Mouse (Mus musculus): ENCODE results near the gene Auh.

Gene Auh

DNA sequence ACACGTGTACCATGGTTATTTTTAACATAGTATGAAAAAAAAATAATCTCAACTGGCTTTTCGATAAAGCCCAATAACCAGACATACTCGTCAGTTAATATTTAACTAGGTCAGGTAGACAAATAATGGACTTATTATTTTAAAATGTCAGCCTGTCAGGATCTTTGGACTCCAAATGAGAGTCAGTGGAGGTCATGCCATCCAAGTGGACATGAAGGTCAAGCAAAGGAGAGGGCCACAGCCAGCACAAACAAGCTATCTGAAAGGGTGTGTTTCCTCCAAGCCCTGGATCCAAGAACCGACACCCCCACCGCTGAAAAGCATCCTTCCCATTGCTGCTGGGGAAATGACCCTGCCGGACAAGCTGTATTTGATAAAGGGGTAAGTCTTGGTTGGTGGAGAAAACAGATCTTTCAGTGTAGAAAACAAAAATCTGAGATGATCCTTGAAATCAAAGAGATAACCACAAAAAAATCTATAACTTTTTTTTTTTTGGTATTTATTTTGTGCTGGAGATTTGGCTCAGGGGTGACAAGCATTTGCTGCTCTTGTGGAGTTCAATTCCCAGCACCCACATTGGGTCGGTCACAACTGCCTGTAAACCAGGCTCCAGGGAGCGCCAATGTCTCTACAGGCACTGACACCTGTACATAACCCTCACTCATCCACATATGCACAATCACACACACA lies 96.9 kb downstream of the Auh start:
- CTCF ChIA-PET: interaction anchor here (0.6 to 2.5 kb wide), 35 partner anchors 10 to 594 kb away, joined by 3 to 30 read pairs (median 4); no protein-coding TSS in a partner anchor
- POLR2A ChIA-PET: interaction anchor here in 3 of 4 experiments (0.7 to 1.4 kb wide), 6 partner anchors 11 to 166 kb away, joined by 3 to 5 read pairs (median 4); no protein-coding TSS in a partner anchor

DNA sequence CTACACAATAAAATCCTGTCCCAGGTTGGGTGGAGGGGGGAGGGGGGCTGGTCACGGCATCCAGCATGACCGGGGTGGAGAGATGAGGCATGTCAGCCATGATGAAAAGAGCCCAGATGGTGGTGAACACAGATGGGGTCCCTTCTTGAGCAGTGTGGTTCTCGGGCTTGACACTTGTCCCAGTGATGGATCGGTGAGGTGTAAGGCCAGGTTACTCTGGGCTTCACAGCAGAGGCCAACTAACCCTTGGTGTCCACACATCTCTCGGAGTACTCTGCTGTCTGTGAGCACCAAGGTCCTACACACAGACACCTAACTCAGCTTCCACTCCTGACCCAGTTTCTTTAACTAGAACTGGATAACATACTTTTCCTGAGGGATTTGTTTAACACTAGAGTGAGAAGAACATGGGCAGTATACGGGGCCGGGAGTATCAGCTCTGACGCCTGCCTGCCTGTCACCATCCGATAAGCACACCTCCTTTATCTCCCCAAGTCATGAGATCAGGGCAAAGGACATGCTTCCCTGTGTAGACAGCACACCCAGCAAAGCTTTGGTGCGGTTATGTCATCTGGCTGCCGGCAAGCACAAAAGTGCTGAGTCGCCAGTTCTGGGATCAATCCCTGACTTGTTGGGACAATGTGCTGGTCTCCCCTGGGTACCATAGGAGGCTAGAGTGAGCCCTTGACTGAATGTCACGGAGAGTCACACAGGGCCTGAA lies 98.3 kb downstream of the Auh start:
- POLR2A ChIA-PET: interaction anchor here in 1 of 4 experiments (0.6 kb wide), 1 partner anchor 253 kb away, joined by 4 read pairs; no protein-coding TSS in a partner anchor

GRCm38 (mm10) chr13:52828946-52829523 lies 100.4 kb downstream of the Auh start:
- ChIA-PET POLR2A (interaction anchor here in 1 of 4 experiments (1.0 kb wide), 1 partner anchor 14 kb away, joined by 3 read pairs; no protein-coding TSS in a partner anchor), CTCF (no interaction called here)

More for the DNA sequence above, 98.3 kb downstream of the Auh start:
- CTCF ChIA-PET: interaction anchor here in 2 of 4 experiments (0.6 kb wide), 2 partner anchors 237 to 1146 kb away, joined by 3 to 13 read pairs; no protein-coding TSS in a partner anchor

DNA sequence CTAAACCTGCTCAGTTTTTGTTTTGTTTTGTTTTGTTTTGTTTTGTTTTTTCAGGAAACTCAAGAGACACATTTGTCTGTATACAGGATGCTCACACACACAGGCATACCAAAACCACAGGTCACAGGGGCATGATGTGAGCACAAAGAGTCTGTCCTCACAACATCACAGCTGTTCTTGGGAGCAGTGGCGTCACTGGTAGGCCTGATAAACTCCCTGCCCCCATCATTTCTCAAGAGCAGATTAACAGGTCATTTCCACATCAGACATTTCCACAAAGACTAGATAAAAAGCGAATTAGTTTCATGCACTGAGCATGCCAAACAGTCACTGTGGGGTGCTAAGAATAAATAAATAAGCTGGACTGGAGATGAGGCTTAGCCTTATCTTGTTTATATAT lies 101.3 kb downstream of the Auh start:
- POLR2A ChIA-PET: interaction anchor here in 1 of 4 experiments (1.0 kb wide), 1 partner anchor 15 kb away, joined by 3 read pairs; no protein-coding TSS in a partner anchor
- CTCF ChIA-PET: no interaction called here

- POLR2A ChIA-PET: interaction anchor here in 1 of 4 experiments (0.6 kb wide), 1 partner anchor 110 kb away, joined by 21 read pairs; no protein-coding TSS in a partner anchor
- CTCF ChIA-PET: interaction anchor here in 1 of 4 experiments (1.1 to 1.3 kb wide), 2 partner anchors 115 to 156 kb away, joined by 3 to 4 read pairs; no protein-coding TSS in a partner anchor
Measured at GRCm38 (mm10) chr13:52826666-52827065, 102.8 kb downstream of the Auh start.

DNA sequence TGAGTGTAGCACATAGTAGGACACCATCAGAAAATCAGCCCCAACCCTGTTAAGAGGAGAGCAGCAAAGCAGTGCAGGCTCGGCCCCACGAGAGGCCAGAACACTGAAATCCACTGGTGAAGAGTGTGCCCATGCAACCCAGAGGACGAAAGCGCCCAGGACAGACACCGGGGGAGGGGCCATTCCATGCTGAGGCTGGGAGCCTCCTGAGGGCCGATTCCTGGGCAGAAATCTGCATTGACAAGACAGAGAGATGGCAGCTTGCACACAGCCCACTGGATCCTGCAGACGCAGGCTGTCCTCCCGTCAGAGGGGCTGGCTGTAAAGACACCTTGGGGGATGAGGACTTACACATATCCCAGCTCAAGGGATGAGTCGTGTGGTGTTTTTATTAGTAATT lies 104.7 kb downstream of the Auh start:
- CTCF ChIA-PET: no interaction called here
- POLR2A ChIA-PET: no interaction called here

GRCm38 (mm10) chr13:52822165-52823149 lies 107.0 kb downstream of the Auh start:
- POLR2A ChIA-PET: interaction anchor here in 3 of 4 experiments (0.6 to 1.5 kb wide), 8 partner anchors 9 to 1679 kb away, joined by 3 to 4 read pairs (median 3); no protein-coding TSS in a partner anchor
- CTCF ChIA-PET: interaction anchor here in 3 of 4 experiments (0.6 to 1.6 kb wide), 6 partner anchors 10 to 416 kb away, joined by 3 to 11 read pairs (median 3); no protein-coding TSS in a partner anchor

DNA sequence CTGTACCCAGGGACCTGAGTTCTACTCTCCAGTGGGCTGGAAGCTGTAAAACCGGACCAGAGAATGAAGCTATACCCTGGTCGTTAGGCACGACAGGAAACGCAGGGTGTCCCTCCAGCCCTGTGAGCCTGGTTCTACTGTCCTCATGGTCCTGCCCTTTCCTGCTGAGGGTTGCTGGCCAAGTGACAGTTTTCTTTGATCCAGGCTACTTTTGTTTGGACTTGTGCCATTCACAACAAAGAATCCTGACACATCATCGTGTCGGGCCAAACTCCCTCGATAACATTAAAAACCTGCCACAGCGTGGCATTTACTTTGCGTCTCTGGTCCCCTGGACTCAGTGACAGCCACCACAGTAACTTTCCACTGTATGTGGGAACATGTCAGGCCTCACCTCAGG lies 107.9 kb downstream of the Auh start:
- POLR2A ChIA-PET: interaction anchor here in 2 of 4 experiments (0.5 to 1.5 kb wide), 3 partner anchors 12 to 708 kb away, joined by 3 to 4 read pairs (median 3); no protein-coding TSS in a partner anchor

DNA sequence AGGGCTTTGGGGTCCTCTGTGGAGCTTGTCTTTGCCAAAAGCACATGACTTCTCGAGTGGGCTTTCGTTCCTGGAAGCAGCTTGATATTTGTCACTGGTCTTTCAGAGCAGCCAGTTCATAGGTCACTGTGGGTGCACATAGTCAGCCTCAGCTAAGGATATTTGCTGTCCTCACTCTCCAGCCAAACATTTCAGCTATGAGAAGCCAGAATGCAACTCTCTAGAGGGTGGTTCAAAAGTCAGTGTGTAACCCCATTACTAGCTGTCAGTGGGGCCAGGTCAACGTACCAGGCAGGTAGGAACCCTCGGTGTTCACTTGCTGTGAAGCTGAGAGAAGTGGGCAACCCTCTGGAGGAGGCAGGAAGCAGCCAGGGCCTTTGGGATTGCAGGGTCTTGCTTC lies 109.6 kb downstream of the Auh start:
- ChIA-PET POLR2A (interaction anchor here in 1 of 4 experiments (1.1 to 1.2 kb wide), 2 partner anchors 12 kb away, joined by 3 read pairs; no protein-coding TSS in a partner anchor), CTCF (interaction anchor here in 1 of 4 experiments (1.4 kb wide), 1 partner anchor 13 kb away, joined by 3 read pairs; no protein-coding TSS in a partner anchor)

More for the DNA sequence above, 107.9 kb downstream of the Auh start:
- CTCF ChIA-PET: interaction anchor here in 2 of 4 experiments (0.8 to 1.6 kb wide), 2 partner anchors 12 to 163 kb away, joined by 3 to 11 read pairs; no protein-coding TSS in a partner anchor

DNA sequence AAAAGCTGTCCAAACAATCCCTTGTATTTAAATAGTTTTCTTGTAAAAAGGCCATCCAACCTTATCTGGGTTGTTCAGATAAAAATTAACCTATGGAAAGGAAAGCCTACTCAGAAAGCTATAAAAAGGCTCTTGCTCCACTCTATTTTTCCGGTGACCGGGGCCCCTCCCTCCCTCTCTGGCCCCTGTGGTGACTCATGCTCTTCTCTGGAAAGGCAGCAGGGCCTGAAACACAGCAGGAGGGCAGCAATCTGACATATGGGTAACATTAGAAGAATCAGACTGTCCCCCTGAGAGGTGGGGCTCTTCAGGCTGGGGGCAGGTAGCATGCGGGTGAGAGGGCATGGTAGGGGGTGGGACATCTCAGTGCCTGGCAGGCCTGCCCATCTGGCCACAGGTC lies 110.7 kb downstream of the Auh start:
- POLR2A ChIA-PET: interaction anchor here in 1 of 4 experiments (0.5 to 0.6 kb wide), 2 partner anchors 129 to 672 kb away, joined by 3 to 4 read pairs; no protein-coding TSS in a partner anchor
- CTCF ChIA-PET: interaction anchor here in 1 of 4 experiments (0.7 to 1.4 kb wide), 2 partner anchors 14 to 15 kb away, joined by 3 to 4 read pairs; no protein-coding TSS in a partner anchor

- POLR2A ChIA-PET: interaction anchor here in 1 of 4 experiments (0.5 to 0.6 kb wide), 3 partner anchors 129 to 671 kb away, joined by 3 to 4 read pairs (median 3); no protein-coding TSS in a partner anchor
- CTCF ChIA-PET: interaction anchor here in 1 of 4 experiments (0.9 to 1.4 kb wide), 2 partner anchors 15 to 194 kb away, joined by 3 to 4 read pairs; no protein-coding TSS in a partner anchor
Measured at GRCm38 (mm10) chr13:52817991-52818491, 111.4 kb downstream of the Auh start.

GRCm38 (mm10) chr13:52813750-52814149 lies 115.7 kb downstream of the Auh start:
- POLR2A ChIA-PET: no interaction called here
- CTCF ChIA-PET: no interaction called here

DNA sequence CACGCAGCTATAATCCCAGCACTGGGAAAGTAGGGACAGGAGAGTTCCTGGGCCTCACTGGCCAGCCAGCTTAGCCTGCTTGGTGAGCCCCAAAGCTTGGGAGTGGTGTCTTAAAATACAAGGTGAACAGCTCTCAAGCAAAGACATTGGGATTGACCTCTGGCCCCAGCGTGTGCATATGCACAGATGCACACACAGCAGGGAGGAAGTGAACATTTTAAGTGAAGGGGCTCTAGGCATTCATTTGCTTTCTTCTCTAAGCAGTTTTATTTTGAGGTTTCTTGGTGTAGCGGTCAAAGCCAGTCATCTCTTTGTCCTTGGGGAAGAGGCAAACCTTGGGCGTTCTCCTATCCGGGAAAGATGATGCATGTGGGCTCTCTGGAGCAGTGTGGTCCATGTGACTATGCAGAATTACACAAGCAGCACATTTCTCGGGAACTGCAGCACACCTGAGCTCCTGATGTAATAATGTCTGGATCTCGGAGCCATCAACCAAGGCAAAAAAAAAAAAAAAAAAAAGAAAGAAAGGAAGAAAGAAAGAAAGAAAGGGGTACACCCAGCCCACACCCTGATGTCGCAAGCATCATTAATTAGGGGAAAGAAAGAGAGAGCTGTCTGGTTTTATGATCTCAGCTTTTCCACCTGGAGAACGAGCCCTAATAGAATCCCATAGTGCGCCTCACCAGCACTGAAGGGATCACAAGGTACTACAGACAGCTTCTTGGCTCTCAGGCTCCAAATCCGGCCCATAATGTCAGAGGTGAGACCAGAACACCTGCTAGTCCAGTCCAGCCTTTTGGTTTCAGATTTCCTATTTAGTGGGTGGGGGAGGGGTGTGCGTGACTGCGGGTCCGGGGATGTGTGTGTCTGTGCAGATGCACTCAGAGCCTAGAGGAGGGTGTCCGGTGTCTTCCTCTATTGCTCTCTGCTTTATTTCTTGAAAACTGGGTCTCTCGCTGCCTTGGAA lies 116.6 kb downstream of the Auh start:
- POLR2A ChIA-PET: interaction anchor here in 2 of 4 experiments (0.6 to 1.5 kb wide), 8 partner anchors 9 to 1259 kb away, joined by 3 to 4 read pairs (median 3); partner anchors contain the start of gene Nfil3 (in 1 of the 2)

DNA sequence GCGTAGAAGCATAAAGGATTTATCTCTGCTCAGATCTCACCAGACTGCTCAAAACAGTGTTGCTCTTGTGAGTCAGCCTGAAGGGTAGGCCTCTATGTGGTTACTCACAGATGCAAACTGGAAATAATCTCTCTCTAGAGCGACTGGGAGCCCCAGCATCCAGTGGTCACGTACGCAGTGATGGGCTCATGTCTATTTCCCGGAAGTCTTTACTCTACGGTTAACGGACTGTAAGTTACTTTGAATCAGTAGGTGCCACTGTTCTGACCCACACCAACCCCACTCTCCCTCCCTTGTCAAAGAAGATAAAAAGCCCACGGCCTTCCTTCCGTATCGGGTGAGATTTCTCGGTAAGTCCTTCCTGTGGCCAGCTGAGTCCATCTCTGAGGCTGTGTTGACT lies 121.8 kb downstream of the Auh start:
- POLR2A ChIA-PET: interaction anchor here in 1 of 4 experiments (1.2 kb wide), 1 partner anchor 12 kb away, joined by 3 read pairs; no protein-coding TSS in a partner anchor
- CTCF ChIA-PET: no interaction called here

More for the DNA sequence above, 116.6 kb downstream of the Auh start:
- CTCF ChIA-PET: interaction anchor here (0.5 to 0.9 kb wide), 11 partner anchors 10 to 1083 kb away, joined by 3 to 5 read pairs (median 3); no protein-coding TSS in a partner anchor

GRCm38 (mm10) chr13:52806029-52806428 lies 123.5 kb downstream of the Auh start:
- CTCF ChIA-PET: no interaction called here
- POLR2A ChIA-PET: no interaction called here

GRCm38 (mm10) chr13:52805581-52805980 lies 123.9 kb downstream of the Auh start:
- ChIA-PET CTCF (interaction anchor here in 1 of 4 experiments (0.7 kb wide), 1 partner anchor 539 kb away, joined by 3 read pairs; no protein-coding TSS in a partner anchor), POLR2A (no interaction called here)
